Mouse (Mus musculus) left cerebral cortex, adult 2 months (tissue): ENCODE results near the gene Rad23b. TPM values are rescaled to one million over a fixed set of nuclear protein-coding genes. Genes with fewer than 3 reads are reported as not detected.
"Not testable (repeated sequence)": the region's sequence is repeated elsewhere in the genome, so short reads cannot be mapped to it uniquely, and the experiment has no call there.

Experiments used
- DNase-seq, 2 experiments: peaks; one replicate each; pipeline ENCODE4 v3.0.0; 2021 to 2022; ENCODE audit warnings: low spot score in 2 of 2, mixed read lengths in 1 of 2; ENCODE audit errors: extremely low spot score in 1 of 2
- H3K27ac ChIP-seq: fragments of 200-600 bp; 2 replicates; pipeline ENCODE4 v1.8.1; 2022
- H3K4me3 ChIP-seq: fragments of 200-600 bp; 2 replicates; pipeline ENCODE4 v1.8.1; 2022
- CTCF ChIP-seq: fragments of 200-600 bp; IDR thresholded peaks from 2 replicates; pipeline ENCODE4 v1.8.1; 2022; ENCODE audit warnings: antibody characterized with exemption, mild to moderate bottlenecking, moderate library complexity
- intact Hi-C: fragments of 180-260 bp; cut with DNase I; formaldehyde crosslinking; loops from one replicate; pipeline ENCODE4 v1.15.1; 2025
- long read RNA-seq, 2 experiments: library from polyadenylated mRNA; stranded (forward); transcript quantifications; one replicate each; pipeline ENCODE4 v2.0.0; 2021; ENCODE audit warnings: borderline mapping rate in 2 of 2
- total RNA-seq, 2 experiments: library from RNA; stranded (reverse); gene quantifications; 2 replicates each; pipeline ENCODE4 v1.2.3; 2021

The Rad23b gene
- 100 to 1,000 TPM; 180 to 193 TPM for total RNA-seq
- long read RNA-seq, experiment 1, transcript Rad23b-201 (10 exons, 3,810 nt), result major isoform, 55 of 66 reads
- long read RNA-seq, experiment 1, partial matches to known transcripts, result 5 of 66 reads
- long read RNA-seq, experiment 1, other reads (novel, unspliced or antisense), result 6 of 66 reads
- long read RNA-seq, experiment 2, transcript Rad23b-201 (10 exons, 3,810 nt), result major isoform, 34 of 40 reads
- long read RNA-seq, experiment 2, partial matches to known transcripts, result 0 of 40 reads
- long read RNA-seq, experiment 2, other reads (novel, unspliced or antisense), result 6 of 40 reads

GRCm38 (mm10) chr4:55349452-55350218 lies at the start of gene Rad23b:
Rad23b (plus strand) TSS chr4:55350043.
- peak; percentile 14 for TF ChIP-seq CTCF
- DNase-seq, result peak; percentile 100
- intact Hi-C loops, result loop anchor here (2.0 kb wide), 1 partner anchor 19 kb away; no protein-coding TSS in a partner anchor
- Histone ChIP-seq H3K27ac (peak within 1 kb of the TSS; percentile 99), H3K4me3 (peak within 1 kb of the TSS; percentile 85)

- no peak overlapping the region for H3K27ac ChIP-seq
- intact Hi-C loops, result no loop called here
- no peak for DNase-seq
- no peak for TF ChIP-seq CTCF
- H3K4me3 ChIP-seq, result no peak overlapping the region
These were observed 45.7 kb upstream of the Rad23b start for GRCm38 (mm10) chr4:55304121-55304520.

GRCm38 (mm10) chr4:55306636-55307035 lies 43.2 kb upstream of the Rad23b start:
- Histone ChIP-seq H3K27ac (no peak overlapping the region), H3K4me3 (no peak overlapping the region)
- no peak for TF ChIP-seq CTCF
- DNase-seq, result no peak
- intact Hi-C loops, result no loop called here

GRCm38 (mm10) chr4:55316726-55317125 lies 33.1 kb upstream of the Rad23b start:
- Histone ChIP-seq H3K4me3 (no peak overlapping the region), H3K27ac (no peak overlapping the region)
- no peak for DNase-seq
- no peak; the same call in 1 of the 2 replicates for TF ChIP-seq CTCF
- intact Hi-C loops, result loop anchor here (2.0 kb wide), 1 partner anchor 14 kb away; no protein-coding TSS in a partner anchor

- DNase-seq, intact Hi-C loops, H3K27ac ChIP-seq, H3K4me3 ChIP-seq: not testable (repeated sequence)
These were observed 31.5 kb upstream of the Rad23b start for GRCm38 (mm10) chr4:55318350-55318749.

- Histone ChIP-seq H3K4me3 (no peak overlapping the region), H3K27ac (peak overlapping the region; percentile 37; the same call in 1 of the 2 replicates)
- DNase-seq, result no peak
- no peak for TF ChIP-seq CTCF
- intact Hi-C loops, result loop anchor here (5.0 kb wide), 1 partner anchor 1386 kb away; no protein-coding TSS in a partner anchor
These were observed 23.9 kb upstream of the Rad23b start for GRCm38 (mm10) chr4:55325786-55326518.

GRCm38 (mm10) chr4:55327508-55327907 lies 22.3 kb upstream of the Rad23b start:
- no peak for TF ChIP-seq CTCF
- Histone ChIP-seq H3K27ac (no peak overlapping the region), H3K4me3 (no peak overlapping the region)
- intact Hi-C loops, result loop anchor here (5.0 kb wide), 1 partner anchor 1385 kb away; no protein-coding TSS in a partner anchor
- no peak for DNase-seq

- H3K27ac ChIP-seq, result no peak overlapping the region; the same call in 1 of the 2 replicates
- H3K4me3 ChIP-seq, result no peak overlapping the region
- no peak for TF ChIP-seq CTCF
- intact Hi-C loops, result loop anchor here (5.0 kb wide), 1 partner anchor 1384 kb away; no protein-coding TSS in a partner anchor
- DNase-seq, result no peak
These were observed 21.4 kb upstream of the Rad23b start for GRCm38 (mm10) chr4:55328471-55328870.

- not testable (repeated sequence) for H3K27ac ChIP-seq, H3K4me3 ChIP-seq, DNase-seq
- intact Hi-C loops, result loop anchor here (5.0 kb wide), 1 partner anchor 1383 kb away; no protein-coding TSS in a partner anchor
These were observed 20.9 kb upstream of the Rad23b start for GRCm38 (mm10) chr4:55328928-55329327.

GRCm38 (mm10) chr4:55329621-55330346 lies 20.1 kb upstream of the Rad23b start:
- intact Hi-C loops, result loop anchor here (5.0 kb wide), 1 partner anchor 1383 kb away; no protein-coding TSS in a partner anchor
- H3K4me3 ChIP-seq, result no peak overlapping the region
- peak overlapping the region; percentile 71 for H3K27ac ChIP-seq
- peak in 1 of 2 experiments; percentile 46 for DNase-seq
- no peak for TF ChIP-seq CTCF
